Mouse (Mus musculus): ENCODE measurements around the gene Psmb3. TPM values are rescaled to one million over a fixed set of nuclear protein-coding genes. Genes with fewer than 3 reads are reported as not detected.
"Not testable (repeated sequence)": the region's sequence is repeated elsewhere in the genome, so short reads cannot be mapped to it uniquely, and the experiment has no call there.

Gene Psmb3
- polyA plus RNA-seq, 1 experiment from 2014 or later, result 561 TPM

GRCm38 (mm10) chr11:97700746-97701580 lies 2.2 kb upstream of the Psmb3 start:
- Histone ChIP-seq H3K4me2 (peak overlapping the region; percentile 93), H3K36me3 (ENCODE audit: control insufficient read depth, insufficient read depth, low read length) (no peaks in the 10 kb centered on the region; the same call in 1 of the 2 replicates), H3K9me3 (ENCODE audit: control insufficient read depth, low read length) (no peaks in the 10 kb centered on the region), H3K27me3 (replicated peaks; ENCODE audit: control insufficient read depth, insufficient read depth, low read length) (peaks cover 19% of the 10 kb centered on the region), H3K4me1 (replicated peaks; ENCODE audit: control insufficient read depth, insufficient read depth, low read length) (peaks cover 42% of the 10 kb centered on the region), H3K9ac (ENCODE audit: low read depth, low read length) (peak overlapping the region; percentile 65), H3K27ac (ENCODE audit: low read depth, low read length) (peak overlapping the region; percentile 92), H3K4me3 (ENCODE audit: low read depth, low read length) (peak overlapping the region; percentile 69)
- ATAC-seq (replicated peaks; ENCODE audit: low FRiP score) (no peak), DNase-seq (ENCODE audit: low spot score) (peak; percentile 53)
- 19% methylated on average over 30 of the region's 30 CpGs for WGBS

GRCm38 (mm10) chr11:97701581-97702392 lies 1.4 kb upstream of the Psmb3 start:
- WGBS, result 46% methylated on average over 15 of the region's 15 CpGs
- Histone ChIP-seq H3K27ac (ENCODE audit: low read depth, low read length) (no peak overlapping the region), H3K9ac (ENCODE audit: low read depth, low read length) (0 out of 2 replicates have a peak overlapping the region, but pooled peaks have one; percentile 37)

GRCm38 (mm10) chr11:97702393-97702745 lies 830 bp upstream of the Psmb3 start:
- H3K4me1 ChIP-seq (replicated peaks; ENCODE audit: control insufficient read depth, insufficient read depth, low read length), result peaks cover 40% of the 10 kb centered on the region
- peak overlapping the region; percentile 73 for H3K9ac ChIP-seq (ENCODE audit: low read depth, low read length)
- peak; percentile 88 for DNase-seq (ENCODE audit: low spot score)
- H3K27me3 ChIP-seq (replicated peaks; ENCODE audit: control insufficient read depth, insufficient read depth, low read length), result peaks cover 19% of the 10 kb centered on the region
- ATAC-seq (replicated peaks; ENCODE audit: low FRiP score), result peak; percentile 13
- no peaks in the 10 kb centered on the region for H3K9me3 ChIP-seq (ENCODE audit: control insufficient read depth, low read length)
- H3K27ac ChIP-seq (ENCODE audit: low read depth, low read length), result peak overlapping the region; percentile 57
- H3K4me3 ChIP-seq (ENCODE audit: low read depth, low read length), result peak overlapping the region; percentile 80
- 1% methylated on average over 24 of the region's 24 CpGs for WGBS
- H3K4me2 ChIP-seq, result peak overlapping the region; percentile 93
- H3K36me3 ChIP-seq (ENCODE audit: control insufficient read depth, insufficient read depth, low read length), result peaks cover 12% of the 10 kb centered on the region

More at GRCm38 (mm10) chr11:97701581-97702392, 1.4 kb upstream of the Psmb3 start:
- DNase-seq (ENCODE audit: low spot score) (no peak), ATAC-seq (replicated peaks; ENCODE audit: low FRiP score) (no peak)
- Histone ChIP-seq H3K4me1 (replicated peaks; ENCODE audit: control insufficient read depth, insufficient read depth, low read length) (peaks cover 42% of the 10 kb centered on the region), H3K4me2 (peak overlapping the region; percentile 93), H3K27me3 (replicated peaks; ENCODE audit: control insufficient read depth, insufficient read depth, low read length) (peaks cover 19% of the 10 kb centered on the region), H3K36me3 (ENCODE audit: control insufficient read depth, insufficient read depth, low read length) (peaks cover 6% of the 10 kb centered on the region), H3K9me3 (ENCODE audit: control insufficient read depth, low read length) (no peaks in the 10 kb centered on the region), H3K4me3 (ENCODE audit: low read depth, low read length) (peak overlapping the region; percentile 80)

DNA sequence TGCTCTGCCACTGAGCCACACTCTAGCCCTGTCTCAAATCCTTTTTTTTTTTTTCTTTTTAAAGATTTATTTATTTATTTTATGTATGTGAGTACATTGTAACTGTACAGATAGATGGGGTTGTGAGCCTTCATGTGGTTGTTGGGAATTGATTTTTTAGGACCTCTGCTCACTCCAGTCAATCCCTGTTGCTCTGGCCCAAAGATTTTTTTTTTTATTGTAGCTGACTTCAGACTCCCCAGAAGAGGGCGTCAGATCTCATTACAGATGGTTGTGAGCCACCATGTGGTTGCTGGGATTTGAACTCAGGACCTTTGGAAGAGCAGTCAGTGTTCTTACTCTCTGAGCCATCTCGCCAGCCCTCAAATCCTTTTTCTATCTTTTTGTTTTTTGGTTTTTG lies 6.9 kb downstream of the Psmb3 start:
- H3K4me3 ChIP-seq (ENCODE audit: low read depth, low read length); H3K9ac ChIP-seq (ENCODE audit: low read depth, low read length); H3K27me3 ChIP-seq (replicated peaks; ENCODE audit: control insufficient read depth, insufficient read depth, low read length); DNase-seq (ENCODE audit: low spot score); H3K9me3 ChIP-seq (ENCODE audit: control insufficient read depth, low read length); H3K4me2 ChIP-seq; H3K4me1 ChIP-seq (replicated peaks; ENCODE audit: control insufficient read depth, insufficient read depth, low read length); ATAC-seq (replicated peaks; ENCODE audit: low FRiP score); H3K27ac ChIP-seq (ENCODE audit: low read depth, low read length): not testable (repeated sequence)
- 77% methylated on average over 2 of the region's 2 CpGs for WGBS
- H3K36me3 ChIP-seq (ENCODE audit: control insufficient read depth, insufficient read depth, low read length), result peaks cover 30% of the 10 kb centered on the region

DNA sequence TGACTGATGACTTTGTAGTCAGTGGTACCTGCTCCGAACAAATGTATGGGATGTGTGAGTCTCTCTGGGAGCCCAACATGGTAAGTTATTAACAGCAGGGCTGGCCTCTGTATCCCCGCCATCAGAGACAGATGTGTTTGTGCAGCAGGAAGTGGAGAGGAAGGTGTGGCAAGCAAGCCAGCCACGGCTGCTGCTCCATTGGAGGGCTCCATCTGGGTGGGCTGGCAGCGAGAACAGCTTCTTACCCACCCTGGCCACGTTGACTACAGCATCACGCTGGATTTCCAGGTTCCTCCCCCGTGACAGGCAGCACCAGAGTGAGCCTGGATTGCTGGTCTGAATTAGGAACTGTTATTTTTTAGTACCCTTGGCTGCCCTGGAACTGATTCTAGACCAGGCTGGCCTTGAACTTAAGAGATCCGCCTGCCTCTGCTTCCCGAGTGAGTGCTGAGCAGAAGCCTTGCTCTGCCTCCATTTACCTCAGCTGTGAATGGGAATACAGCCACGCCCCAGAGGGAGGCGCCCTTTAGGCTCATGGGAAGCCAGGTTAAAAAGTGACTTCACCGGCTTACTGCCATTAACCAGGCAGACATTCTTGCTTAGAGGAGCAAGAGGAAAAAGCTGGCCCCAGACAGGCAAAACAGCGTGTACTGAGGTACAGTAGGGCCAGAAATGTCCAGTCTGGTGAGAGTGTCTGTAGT lies 8.2 kb downstream of the Psmb3 start:
- DNase-seq (ENCODE audit: low spot score) (no peak), ATAC-seq (replicated peaks; ENCODE audit: low FRiP score) (no peak)
- H3K36me3 ChIP-seq (ENCODE audit: control insufficient read depth, insufficient read depth, low read length), result peaks cover 28% of the 10 kb centered on the region
- H3K9me3 ChIP-seq (ENCODE audit: control insufficient read depth, low read length), result no peaks in the 10 kb centered on the region
- no peaks in the 10 kb centered on the region for H3K27me3 ChIP-seq (replicated peaks; ENCODE audit: control insufficient read depth, insufficient read depth, low read length)
- no peaks in the 10 kb centered on the region for H3K4me1 ChIP-seq (replicated peaks; ENCODE audit: control insufficient read depth, insufficient read depth, low read length)
- H3K4me3 ChIP-seq (ENCODE audit: low read depth, low read length), result no peak overlapping the region
- H3K9ac ChIP-seq (ENCODE audit: low read depth, low read length), result no peak overlapping the region
- H3K27ac ChIP-seq (ENCODE audit: low read depth, low read length), result no peak overlapping the region
- 78% methylated on average over 13 of the region's 13 CpGs for WGBS
- no peak overlapping the region for H3K4me2 ChIP-seq

GRCm38 (mm10) chr11:97712286-97712685 lies 9.1 kb downstream of the Psmb3 start:
- WGBS, result 90% methylated on average over 15 of the region's 15 CpGs
- H3K36me3 ChIP-seq (ENCODE audit: control insufficient read depth, insufficient read depth, low read length), result peaks cover 22% of the 10 kb centered on the region
- no peak overlapping the region for H3K27ac ChIP-seq (ENCODE audit: low read depth, low read length)

GRCm38 (mm10) chr11:97713896-97714295 lies 10.7 kb downstream of the Psmb3 start:
- Histone ChIP-seq H3K27me3 (replicated peaks; ENCODE audit: control insufficient read depth, insufficient read depth, low read length) (no peaks in the 10 kb centered on the region), H3K4me2 (no peak overlapping the region), H3K4me3 (ENCODE audit: low read depth, low read length) (no peak overlapping the region), H3K27ac (ENCODE audit: low read depth, low read length) (no peak overlapping the region), H3K36me3 (ENCODE audit: control insufficient read depth, insufficient read depth, low read length) (peaks cover 24% of the 10 kb centered on the region), H3K4me1 (replicated peaks; ENCODE audit: control insufficient read depth, insufficient read depth, low read length) (no peaks in the 10 kb centered on the region), H3K9ac (ENCODE audit: low read depth, low read length) (no peak overlapping the region), H3K9me3 (ENCODE audit: control insufficient read depth, low read length) (no peaks in the 10 kb centered on the region)
- DNase-seq (ENCODE audit: low spot score) (no peak), ATAC-seq (replicated peaks; ENCODE audit: low FRiP score) (no peak)
- 85% methylated on average over 8 of the region's 8 CpGs for WGBS

More at GRCm38 (mm10) chr11:97712286-97712685, 9.1 kb downstream of the Psmb3 start:
- H3K9ac ChIP-seq (ENCODE audit: low read depth, low read length), result no peak overlapping the region
- H3K27me3 ChIP-seq (replicated peaks; ENCODE audit: control insufficient read depth, insufficient read depth, low read length), result no peaks in the 10 kb centered on the region
- H3K4me1 ChIP-seq (replicated peaks; ENCODE audit: control insufficient read depth, insufficient read depth, low read length), result no peaks in the 10 kb centered on the region
- H3K4me2 ChIP-seq, result no peak overlapping the region
- no peaks in the 10 kb centered on the region for H3K9me3 ChIP-seq (ENCODE audit: control insufficient read depth, low read length)
- ATAC-seq (replicated peaks; ENCODE audit: low FRiP score) (no peak), DNase-seq (ENCODE audit: low spot score) (no peak)
- no peak overlapping the region for H3K4me3 ChIP-seq (ENCODE audit: low read depth, low read length)

- 88% methylated on average over 3 of the region's 3 CpGs for WGBS
- H3K4me3 ChIP-seq (ENCODE audit: low read depth, low read length), result no peak overlapping the region
Measured at GRCm38 (mm10) chr11:97714356-97714755, 11.2 kb downstream of the Psmb3 start.

More at GRCm38 (mm10) chr11:97714356-97714755, 11.2 kb downstream of the Psmb3 start:
- H3K4me1 ChIP-seq (replicated peaks; ENCODE audit: control insufficient read depth, insufficient read depth, low read length), result 0 out of 2 replicates have a peak, but pooled peaks cover 2% of the 10 kb centered on the region
- ATAC-seq (replicated peaks; ENCODE audit: low FRiP score) (no peak), DNase-seq (ENCODE audit: low spot score) (no peak)
- peaks cover 26% of the 10 kb centered on the region for H3K36me3 ChIP-seq (ENCODE audit: control insufficient read depth, insufficient read depth, low read length)
- H3K27me3 ChIP-seq (replicated peaks; ENCODE audit: control insufficient read depth, insufficient read depth, low read length), result no peaks in the 10 kb centered on the region
- no peak overlapping the region for H3K27ac ChIP-seq (ENCODE audit: low read depth, low read length)
- no peaks in the 10 kb centered on the region for H3K9me3 ChIP-seq (ENCODE audit: control insufficient read depth, low read length)
- H3K9ac ChIP-seq (ENCODE audit: low read depth, low read length), result no peak overlapping the region
- no peak overlapping the region for H3K4me2 ChIP-seq
